In genomic region chr1:90909631-90910152, GRCm38 (mm10) we compare ENCODE assay signal across 9 mouse cellular contexts. TPM values are rescaled to one million over a fixed set of nuclear protein-coding genes. Genes with fewer than 3 reads are reported as not detected.
A peak's percentile ranks its signal among the peaks of the same experiment; 100 is the strongest.
DNase-seq lines count a peak whose midpoint lies in the region; TF ChIP-seq lines count a peak whose summit lies in the region.
"Had no signal": no experiment of that assay in that cellular context is flagged by ENCODE, and none has a peak within 500 bp of the region (broad histone marks: within the 10 kb centered on the region; RNA-seq: fewer than 3 reads in every experiment).

No protein-coding gene starts in this region.

- H3K27ac ChIP-seq in ES-Bruce4 (ENCODE audit: insufficient read depth, low read length): no peak overlapping the region
- H3K27ac ChIP-seq: macrophage had no signal

- TF ChIP-seq POLR2A in ES-Bruce4 (IDR thresholded peaks at IDR 0.05; ENCODE audit: insufficient read depth, low read length): no peak

- peak; percentile 43 for TF ChIP-seq CTCF in ES-Bruce4 (IDR thresholded peaks at IDR 0.05; ENCODE audit: low read depth, low read length)

- H3K4me1 ChIP-seq in ES-Bruce4 (ENCODE audit: control insufficient read depth, insufficient read depth, low read length): no peaks in the 10 kb centered on the region

- no peaks in the 10 kb centered on the region for H3K9me3 ChIP-seq in ES-Bruce4 (replicated peaks; ENCODE audit: control insufficient read depth, insufficient read depth, low read length, poor library complexity, severe bottlenecking)

- H3K9ac ChIP-seq in ES-Bruce4 (ENCODE audit: low read depth, poor library complexity, severe bottlenecking): no peak overlapping the region

- DNase-seq in 3134 (ENCODE audit: extremely low read depth, insufficient read length, low spot score): peak; percentile 88
- DNase-seq in heart, adult 18-20 months: peak; percentile 76 to 82
- DNase-seq in kidney, adult 11 months: peak; percentile 76
- DNase-seq in lung, postnatal 25 days (ENCODE audit: low spot score): peak; percentile 50
- DNase-seq in testis, postnatal 10 days (ENCODE audit: low spot score): no peak
- DNase-seq in spleen, postnatal 4 days (ENCODE audit: low spot score in 2 of 2): no peak
- DNase-seq in right cerebral cortex, adult 18-20 months: no peak

- H3K4me3 ChIP-seq in ES-Bruce4 (ENCODE audit: low read depth, low read length): peak overlapping the region; percentile 27; the same call in 1 of the 2 replicates

- H3K36me3 ChIP-seq in ES-Bruce4 (ENCODE audit: control insufficient read depth, insufficient read depth, low read length, poor library complexity, severe bottlenecking): no peaks in the 10 kb centered on the region

- H3K27me3 ChIP-seq in ES-Bruce4 (ENCODE audit: control insufficient read depth, insufficient read depth, low read length, poor library complexity, severe bottlenecking): no peaks in the 10 kb centered on the region

- no peak for TF ChIP-seq EP300 in ES-Bruce4 (IDR thresholded peaks at IDR 0.05; ENCODE audit: insufficient read depth, low read depth, low read length)

RNA-seq across cellular contexts. Expression of gene Mlph, which starts 5.2 kb away (rescaled TPM):
- 0.24 and 0.28 TPM in 2 replicates for polyA plus RNA-seq in ES-Bruce4 (2011; ENCODE audit: insufficient read depth, insufficient read length, low read depth, missing spikeins)
- 1 to 10 TPM; 1.1 to 1.5 TPM for total RNA-seq in heart, adult 18-20 months (2021)

RNA-seq across cellular contexts. Expression of gene Prlh, which starts 43.2 kb away (rescaled TPM):
- polyA plus RNA-seq in ES-Bruce4 (2011; ENCODE audit: insufficient read depth, insufficient read length, low read depth, missing spikeins): not detected in 2 replicates
- not detected for total RNA-seq in heart, adult 18-20 months (2021)
- polyA plus RNA-seq: macrophage had no signal

RNA-seq across cellular contexts. Expression of gene Rab17, which starts 59.8 kb away (rescaled TPM):
- polyA plus RNA-seq in ES-Bruce4 (2011; ENCODE audit: insufficient read depth, insufficient read length, low read depth, missing spikeins): 0.94 and 1.0 TPM in 2 replicates
- 1 to 10 TPM; 2.4 to 2.9 TPM for total RNA-seq in heart, adult 18-20 months (2021)
- polyA plus RNA-seq: macrophage had no signal

Comparison
In these comparisons a context has a peak if more than half of its experiments do, and no peak if none do; other contexts are left out.
1. DNase-seq: peak in 3134 (single experiment), heart, adult 18-20 months (2 of 2), kidney, adult 11 months (single experiment) and lung, postnatal 25 days (single experiment); none in testis, postnatal 10 days (single experiment), spleen, postnatal 4 days (0 of 2) and right cerebral cortex, adult 18-20 months (single experiment).